Mouse (Mus musculus) ES-E14 (cell line): ENCODE measurements around the gene Susd3. TPM values are rescaled to one million over a fixed set of nuclear protein-coding genes. Genes with fewer than 3 reads are reported as not detected.

Source experiments
- DNase-seq: peaks from one replicate; pipeline ENCODE4 v3.0.0-alpha.2; 2013; ENCODE audit warnings: low read depth, low spot score
- H3K27ac ChIP-seq: 2 replicates; pipeline ENCODE4 v1.5.1; 2012; ENCODE audit warnings: low read depth, mild to moderate bottlenecking, low read length, moderate library complexity, mixed read lengths; ENCODE audit not compliant: poor library complexity, insufficient read depth, severe bottlenecking
- H3K36me3 ChIP-seq: 2 replicates; pipeline ENCODE4 v1.6.1; 2012; ENCODE audit warnings: mild to moderate bottlenecking, low read length, moderate library complexity, mixed read lengths; ENCODE audit not compliant: control insufficient read depth, poor library complexity, insufficient read depth, severe bottlenecking
- H3K4me1 ChIP-seq, 2 experiments: fragments of 150-350 bp in 1 of 2; sonication (generic) in 1 of 2; 2 replicates each; pipeline ENCODE4 v1.6.1; 2012; ENCODE audit warnings: low read length in 2 of 2, mild to moderate bottlenecking in 1 of 2, mixed read lengths in 1 of 2; ENCODE audit not compliant: control insufficient read depth in 2 of 2, insufficient read depth in 2 of 2, poor library complexity in 1 of 2
- H3K4me3 ChIP-seq, 2 experiments: fragments of 150-350 bp in 1 of 2; sonication (generic) in 1 of 2; 2 replicates each; pipeline ENCODE4 v1.5.1; 2012; ENCODE audit warnings: low read length in 2 of 2, low read depth in 1 of 2, mild to moderate bottlenecking in 1 of 2, mixed read lengths in 1 of 2; ENCODE audit not compliant: insufficient read depth in 1 of 2, poor library complexity in 1 of 2, severe bottlenecking in 1 of 2
- H3K9ac ChIP-seq: 2 replicates; pipeline ENCODE4 v1.6.1; 2012; ENCODE audit warnings: low read depth, mild to moderate bottlenecking, low read length, mixed read lengths; ENCODE audit not compliant: poor library complexity, insufficient read depth, severe bottlenecking
- H3K9me3 ChIP-seq: fragments of 150-350 bp; sonication (generic); 2 replicates; pipeline ENCODE4 v1.6.1; 2012; ENCODE audit warnings: low read depth, mild to moderate bottlenecking, low read length; ENCODE audit not compliant: control insufficient read depth, insufficient read depth
- CHD2 ChIP-seq: IDR thresholded peaks from 2 replicates; pipeline ENCODE4 v1.6.1; 2014; ENCODE audit warnings: mild to moderate bottlenecking, low read depth, low read length, inconsistent platforms
- HCFC1 ChIP-seq: IDR thresholded peaks from 2 replicates; pipeline ENCODE4 v1.6.1; 2012; ENCODE audit warnings: low read length, inconsistent platforms, borderline replicate concordance; ENCODE audit not compliant: insufficient read depth
- MAFK ChIP-seq: IDR thresholded peaks from 2 replicates; pipeline ENCODE4 v1.6.1; 2014; ENCODE audit warnings: mild to moderate bottlenecking, low read depth, low read length, inconsistent platforms; ENCODE audit not compliant: insufficient read depth
- ZC3H11A ChIP-seq: IDR thresholded peaks from 2 replicates; pipeline ENCODE4 v1.6.1; 2012; ENCODE audit warnings: low read depth, mild to moderate bottlenecking, inconsistent platforms, low read length, borderline replicate concordance
- ZNF384 ChIP-seq: IDR thresholded peaks from 2 replicates; pipeline ENCODE4 v1.6.1; 2012; ENCODE audit warnings: low read depth, low read length, inconsistent platforms
- in situ Hi-C, 2 experiments: fragments of 600-800 bp; cut with MboI; formaldehyde crosslinking; loops; one replicate each; pipeline ENCODE4 v1.15.1; 2025; ENCODE audit warnings: low sequenced_read_pairs in 2 of 2, inconsistent platforms in 1 of 2; ENCODE audit not compliant: unreplicated experiment in 2 of 2
- total RNA-seq: library from RNA; depleted of rRNA; stranded (reverse); fragments of 300-350 nt; gene quantifications from 2 replicates; pipeline ENCODE4 v1.2.3, GENCODE M21; 2012

Susd3 gene
- total RNA-seq, 1 experiment, result 1.3 TPM

DNA sequence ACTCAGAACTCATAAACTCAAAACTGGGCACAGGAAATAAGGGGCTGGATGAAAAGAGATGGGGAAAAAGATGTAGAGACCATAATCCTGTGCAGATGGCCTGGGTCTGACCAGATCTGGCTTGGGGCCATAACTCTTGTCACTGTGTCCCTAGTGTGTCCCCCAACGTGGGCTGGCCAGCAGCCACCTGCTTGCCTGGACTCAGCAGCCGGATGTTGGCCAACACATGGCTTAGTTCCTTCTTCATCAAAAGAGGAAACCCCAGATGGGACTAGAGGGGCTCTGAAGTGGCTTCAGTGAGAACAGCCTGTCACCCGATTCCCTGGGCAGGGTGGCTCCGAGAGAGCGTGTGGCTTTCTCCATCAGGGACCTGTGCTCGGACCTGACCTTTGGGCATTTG lies 51.7 kb downstream of the Susd3 start:
- Histone ChIP-seq H3K36me3 (peaks cover 4% of the 10 kb centered on the region; the same call in 1 of the 2 replicates), H3K4me1 (peaks cover 0 to 2% of the 10 kb centered on the region in 2 experiments; a peak in 2 of 4 replicates), H3K4me3 (no peak overlapping the region), H3K27ac (no peak overlapping the region), H3K9ac (no peak overlapping the region), H3K9me3 (no peaks in the 10 kb centered on the region)
- TF ChIP-seq HCFC1 (no peak), MAFK (no peak), CHD2 (no peak), ZC3H11A (no peak), ZNF384 (no peak)
- DNase-seq, result no peak
- in situ Hi-C loops, result no loop called here

GRCm38 (mm10) chr13:49196211-49196610 lies 52.3 kb downstream of the Susd3 start:
- TF ChIP-seq MAFK (no peak), ZC3H11A (no peak), ZNF384 (no peak), HCFC1 (no peak), CHD2 (no peak)
- H3K4me3 ChIP-seq, result no peak overlapping the region
- no peaks in the 10 kb centered on the region for H3K9me3 ChIP-seq
- peaks cover 4% of the 10 kb centered on the region; the same call in 1 of the 2 replicates for H3K36me3 ChIP-seq
- peaks cover 0 to 2% of the 10 kb centered on the region in 2 experiments; a peak in 2 of 4 replicates for H3K4me1 ChIP-seq
- no peak for DNase-seq
- H3K9ac ChIP-seq, result no peak overlapping the region
- no peak overlapping the region for H3K27ac ChIP-seq
- in situ Hi-C loops, result no loop called here

DNA sequence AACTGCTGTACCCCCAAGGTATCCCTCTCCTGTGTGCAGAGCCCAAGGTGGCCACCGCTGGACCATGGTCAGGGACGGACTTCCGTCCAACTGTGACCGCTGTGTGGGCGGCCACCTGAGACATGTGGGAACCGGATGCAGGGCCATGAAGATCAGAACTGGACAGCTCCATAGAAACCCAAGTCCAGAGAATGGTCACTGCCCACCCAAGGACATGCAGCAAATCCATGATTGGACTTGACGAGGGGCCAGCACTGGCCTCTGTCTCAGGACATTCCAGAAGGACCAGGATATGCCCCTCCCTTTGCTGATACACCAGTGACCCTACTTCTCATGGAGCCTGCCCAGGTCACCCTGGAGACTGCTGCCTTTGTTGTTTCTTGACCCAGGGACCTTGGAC lies 52.9 kb downstream of the Susd3 start:
- Histone ChIP-seq H3K4me1 (no peaks in the 10 kb centered on the region), H3K9me3 (no peaks in the 10 kb centered on the region), H3K27ac (no peak overlapping the region), H3K9ac (no peak overlapping the region), H3K36me3 (peaks cover 4% of the 10 kb centered on the region; the same call in 1 of the 2 replicates), H3K4me3 (no peak overlapping the region)
- TF ChIP-seq HCFC1 (no peak), ZNF384 (no peak), ZC3H11A (no peak), MAFK (no peak), CHD2 (no peak)
- DNase-seq, result no peak
- in situ Hi-C loops, result no loop called here

GRCm38 (mm10) chr13:49194811-49195210 lies 53.7 kb downstream of the Susd3 start:
- Histone ChIP-seq H3K4me1 (no peaks in the 10 kb centered on the region), H3K36me3 (peaks cover 4% of the 10 kb centered on the region; the same call in 1 of the 2 replicates), H3K27ac (no peak overlapping the region), H3K9me3 (no peaks in the 10 kb centered on the region), H3K4me3 (no peak overlapping the region), H3K9ac (no peak overlapping the region)
- DNase-seq, result no peak
- in situ Hi-C loops, result no loop called here
- TF ChIP-seq CHD2, result no peak
- no peak for TF ChIP-seq HCFC1
- no peak for TF ChIP-seq ZNF384

DNA sequence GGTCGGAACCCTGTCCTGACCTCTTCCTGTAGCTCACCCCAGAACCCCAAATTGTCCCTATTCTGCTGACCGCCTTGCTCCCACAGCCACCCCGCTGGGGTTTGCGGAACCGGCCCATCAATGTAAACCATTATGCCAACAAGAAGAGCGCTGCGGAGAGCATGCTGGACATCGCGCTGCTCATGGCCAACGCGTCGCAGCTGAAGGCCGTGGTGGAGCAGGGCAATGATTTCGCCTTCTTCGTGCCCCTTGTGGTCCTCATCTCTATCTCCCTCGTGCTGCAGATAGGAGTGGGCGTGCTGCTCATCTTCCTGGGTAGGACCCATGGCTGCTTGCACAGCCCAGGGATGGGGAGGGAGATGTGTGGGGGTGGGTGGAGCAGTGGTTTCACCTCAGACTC lies 54.9 kb downstream of the Susd3 start:
- Histone ChIP-seq H3K4me1 (peaks cover 0 to 2% of the 10 kb centered on the region in 2 experiments; a peak in 1 of 4 replicates), H3K9me3 (no peaks in the 10 kb centered on the region), H3K36me3 (peaks cover 4% of the 10 kb centered on the region; the same call in 1 of the 2 replicates), H3K9ac (no peak overlapping the region), H3K27ac (no peak overlapping the region), H3K4me3 (no peak overlapping the region)
- no peak for DNase-seq
- in situ Hi-C loops, result no loop called here
- TF ChIP-seq ZNF384 (no peak), MAFK (no peak)
